Mouse (Mus musculus): Measurements from ENCODE around the gene Ppp1r1c. TPM values are rescaled to one million over a fixed set of nuclear protein-coding genes. Genes with fewer than 3 reads are reported as not detected.
"Not testable (repeated sequence)": the region's sequence is repeated elsewhere in the genome, so short reads cannot be mapped to it uniquely, and the experiment has no call there.

The Ppp1r1c gene
- polyA plus RNA-seq, 1 experiment from 2014 or later, result not detected

DNA sequence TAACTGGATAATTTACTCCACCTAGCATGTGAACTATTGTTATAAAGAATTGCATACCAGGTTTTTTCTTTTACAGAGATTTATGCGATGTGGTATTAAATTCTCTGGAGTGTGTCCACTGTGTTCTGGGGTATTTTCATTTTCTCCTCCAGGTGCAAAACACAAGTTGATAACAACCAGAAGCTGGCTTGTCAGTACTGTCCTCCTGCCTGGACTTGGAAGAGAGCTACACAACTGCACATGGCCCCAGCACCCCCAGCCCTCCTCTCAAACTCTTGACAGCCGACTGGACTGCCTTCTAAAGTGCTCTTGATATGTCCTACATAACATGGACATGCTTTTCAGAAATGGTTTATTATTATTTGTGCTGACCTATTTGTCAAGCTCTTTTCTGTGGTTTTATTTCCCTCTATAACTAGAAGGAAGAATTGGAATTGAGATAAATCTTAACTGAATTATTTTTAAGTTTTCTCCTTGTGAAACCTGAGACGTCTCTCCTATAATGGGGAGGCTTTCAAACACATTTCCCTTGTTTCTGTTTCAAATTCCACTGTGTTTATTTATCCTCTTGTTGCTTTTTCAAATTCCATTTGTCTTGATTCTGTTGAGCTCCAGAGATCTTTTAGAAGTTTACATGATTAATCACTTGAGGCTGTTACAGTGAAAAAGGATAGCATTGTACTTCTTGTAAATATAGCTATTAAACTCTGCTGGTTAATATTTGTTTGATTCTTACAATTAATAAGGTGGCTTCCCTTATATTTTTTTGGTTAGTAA lies 108.3 kb downstream of the Ppp1r1c start:
- no peak for DNase-seq (ENCODE audit: extremely low spot score, low spot score)
- Histone ChIP-seq H3K4me3 (no peak overlapping the region), H3K27me3 (ENCODE audit: poor library complexity, severe bottlenecking) (no peaks in the 10 kb centered on the region), H3K27ac (no peak overlapping the region), H3K36me3 (replicated peaks) (no peaks in the 10 kb centered on the region), H3K4me1 (no peaks in the 10 kb centered on the region), H3K9me3 (no peaks in the 10 kb centered on the region)
- 83% methylated on average over 3 of the region's 3 CpGs for WGBS

- H3K4me1 ChIP-seq, result no peaks in the 10 kb centered on the region
- no peaks in the 10 kb centered on the region for H3K36me3 ChIP-seq (replicated peaks)
- 85% methylated on average over 3 of the region's 3 CpGs for WGBS
- H3K27ac ChIP-seq, result no peak overlapping the region
- no peaks in the 10 kb centered on the region for H3K9me3 ChIP-seq
- no peak overlapping the region for H3K4me3 ChIP-seq
- H3K27me3 ChIP-seq (ENCODE audit: poor library complexity, severe bottlenecking), result no peaks in the 10 kb centered on the region
- DNase-seq (ENCODE audit: extremely low spot score, low spot score), result no peak
Observed at GRCm38 (mm10) chr2:79819543-79819942, 112.0 kb downstream of the Ppp1r1c start.

GRCm38 (mm10) chr2:79825853-79826252 lies 118.3 kb downstream of the Ppp1r1c start:
- Histone ChIP-seq H3K4me1 (no peaks in the 10 kb centered on the region), H3K36me3 (replicated peaks) (no peaks in the 10 kb centered on the region), H3K9me3 (no peaks in the 10 kb centered on the region), H3K27me3 (ENCODE audit: poor library complexity, severe bottlenecking) (no peaks in the 10 kb centered on the region), H3K27ac (no peak overlapping the region), H3K4me3 (no peak overlapping the region)
- no peak for DNase-seq (ENCODE audit: extremely low spot score, low spot score)
- 90% methylated on average over 4 of the region's 4 CpGs for WGBS

- no peak overlapping the region for H3K4me3 ChIP-seq
- H3K27me3 ChIP-seq (ENCODE audit: poor library complexity, severe bottlenecking), result no peaks in the 10 kb centered on the region
- no peaks in the 10 kb centered on the region for H3K4me1 ChIP-seq
- no peak overlapping the region for H3K27ac ChIP-seq
- 86% methylated on average over 6 of the region's 6 CpGs for WGBS
- H3K9me3 ChIP-seq, result no peaks in the 10 kb centered on the region
- no peak for DNase-seq (ENCODE audit: extremely low spot score, low spot score)
- H3K36me3 ChIP-seq (replicated peaks), result no peaks in the 10 kb centered on the region
Observed at GRCm38 (mm10) chr2:79839090-79839489, 131.5 kb downstream of the Ppp1r1c start.

GRCm38 (mm10) chr2:79839513-79839912 lies 131.9 kb downstream of the Ppp1r1c start:
- no peak for DNase-seq (ENCODE audit: extremely low spot score, low spot score)
- no peak overlapping the region for H3K4me3 ChIP-seq
- H3K4me1 ChIP-seq, result no peaks in the 10 kb centered on the region
- H3K9me3 ChIP-seq, result no peaks in the 10 kb centered on the region
- WGBS, result 87% methylated on average over 5 of the region's 5 CpGs
- H3K27me3 ChIP-seq (ENCODE audit: poor library complexity, severe bottlenecking), result no peaks in the 10 kb centered on the region
- no peak overlapping the region for H3K27ac ChIP-seq
- no peaks in the 10 kb centered on the region for H3K36me3 ChIP-seq (replicated peaks)

GRCm38 (mm10) chr2:79847396-79847795 lies 139.8 kb downstream of the Ppp1r1c start:
- H3K4me3 ChIP-seq; H3K4me1 ChIP-seq; H3K27me3 ChIP-seq (ENCODE audit: poor library complexity, severe bottlenecking); DNase-seq (ENCODE audit: extremely low spot score, low spot score); H3K27ac ChIP-seq; H3K9me3 ChIP-seq; H3K36me3 ChIP-seq (replicated peaks): not testable (repeated sequence)
- 82% methylated on average over 13 of the region's 13 CpGs for WGBS

DNA sequence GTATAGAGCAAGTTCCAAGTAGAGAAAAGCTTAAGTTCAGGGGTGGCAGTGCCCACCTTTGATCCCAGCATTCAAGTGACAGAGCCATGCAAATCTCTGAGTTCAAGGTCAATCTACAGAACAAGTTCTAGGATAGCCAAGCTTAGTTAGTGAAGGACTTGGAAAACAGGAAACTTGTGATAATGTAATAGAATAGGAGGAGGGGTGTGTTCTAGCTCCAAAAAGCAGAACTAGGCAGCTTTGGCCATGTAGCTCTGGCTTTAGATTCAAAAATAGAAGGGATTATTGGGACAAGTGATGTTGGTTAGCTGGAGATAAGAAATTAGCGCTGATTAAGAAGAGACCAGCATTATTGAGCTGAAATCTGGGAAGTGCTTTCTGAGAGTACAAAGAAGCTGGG lies 149.3 kb downstream of the Ppp1r1c start:
- no peak overlapping the region for H3K4me3 ChIP-seq
- no peaks in the 10 kb centered on the region for H3K9me3 ChIP-seq
- H3K4me1 ChIP-seq, result no peaks in the 10 kb centered on the region
- no peak overlapping the region for H3K27ac ChIP-seq
- WGBS, result 92% methylated on average over 1 of the region's 1 CpGs
- no peaks in the 10 kb centered on the region for H3K27me3 ChIP-seq (ENCODE audit: poor library complexity, severe bottlenecking)
- H3K36me3 ChIP-seq (replicated peaks), result no peaks in the 10 kb centered on the region
- no peak for DNase-seq (ENCODE audit: extremely low spot score, low spot score)

DNA sequence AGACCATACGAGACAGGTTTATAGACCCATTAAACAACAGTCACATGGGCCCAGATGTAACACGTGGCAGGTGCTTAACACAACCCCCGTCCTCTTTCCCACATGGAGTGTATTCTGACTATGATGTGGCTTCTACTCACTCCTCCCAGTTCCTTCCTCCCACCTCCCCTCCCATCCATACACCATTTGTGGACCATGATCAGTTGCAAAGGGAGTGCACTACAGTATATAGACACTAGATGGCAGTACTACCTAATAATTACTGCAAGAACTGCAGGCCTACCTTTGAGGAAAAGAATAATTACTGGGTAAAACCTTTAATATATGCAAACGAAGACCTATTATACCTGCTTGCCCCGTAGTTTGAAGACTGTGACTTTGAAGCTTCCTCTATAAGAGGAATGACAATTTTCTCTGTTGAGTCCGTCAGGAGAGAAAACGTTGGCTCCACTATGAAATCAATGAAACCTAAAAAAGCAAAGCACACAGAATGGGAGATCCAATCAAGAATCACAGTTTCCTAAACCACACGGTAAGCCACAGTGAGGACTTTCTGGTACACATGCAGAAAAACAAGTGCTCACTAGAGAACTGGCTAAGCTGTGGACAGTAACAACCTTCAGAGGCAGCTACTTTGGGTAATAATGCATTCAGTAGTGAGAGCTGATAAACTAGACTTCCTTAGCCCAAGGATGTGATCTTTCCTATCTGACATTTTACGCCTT lies 157.9 kb downstream of the Ppp1r1c start:
- H3K27ac ChIP-seq, result no peak overlapping the region
- H3K4me1 ChIP-seq, result no peaks in the 10 kb centered on the region
- DNase-seq (ENCODE audit: extremely low spot score, low spot score), result peak; percentile 21
- 50% methylated on average over 9 of the region's 9 CpGs for WGBS
- H3K36me3 ChIP-seq (replicated peaks), result no peaks in the 10 kb centered on the region
- H3K4me3 ChIP-seq, result no peak overlapping the region
- no peaks in the 10 kb centered on the region for H3K9me3 ChIP-seq
- no peaks in the 10 kb centered on the region for H3K27me3 ChIP-seq (ENCODE audit: poor library complexity, severe bottlenecking)

Other genes with a start within 250 kb of the Ppp1r1c start
- 3.4 and 3.6 TPM in 2 replicates for gene Itprid2, start 72.4 kb upstream of the Ppp1r1c start, polyA plus RNA-seq (2016; fragmentation: Nextera tagmentation; extraction: Ambion mirVana)

Data from forebrain, embryonic 10.5 days (tissue).